Mouse (Mus musculus): ENCODE results near the gene Zfp398.
"Not testable (repeated sequence)": the region's sequence is repeated elsewhere in the genome, so short reads cannot be mapped to it uniquely, and the experiment has no call there.

Gene Zfp398

DNA sequence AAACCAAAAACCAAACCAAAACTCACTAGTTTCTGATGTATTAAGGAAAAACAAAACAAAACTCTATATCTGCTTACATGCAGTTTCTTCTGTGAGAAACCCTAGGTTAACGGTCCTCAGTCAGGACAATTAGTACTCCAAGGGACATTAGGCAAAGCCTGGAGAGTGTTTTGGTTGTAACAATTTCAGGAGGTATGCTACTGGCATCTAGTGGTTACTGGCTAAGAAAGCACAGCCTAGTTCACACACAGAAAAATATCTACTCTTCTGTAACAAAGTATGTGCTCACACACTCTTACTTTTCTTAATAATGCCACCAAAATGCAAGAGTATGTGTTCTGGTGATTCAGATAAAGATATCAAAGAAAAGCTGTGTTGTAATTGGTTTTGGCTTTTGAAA lies 6.5 kb upstream of the Zfp398 start:
- no peak for DNase-seq

DNA sequence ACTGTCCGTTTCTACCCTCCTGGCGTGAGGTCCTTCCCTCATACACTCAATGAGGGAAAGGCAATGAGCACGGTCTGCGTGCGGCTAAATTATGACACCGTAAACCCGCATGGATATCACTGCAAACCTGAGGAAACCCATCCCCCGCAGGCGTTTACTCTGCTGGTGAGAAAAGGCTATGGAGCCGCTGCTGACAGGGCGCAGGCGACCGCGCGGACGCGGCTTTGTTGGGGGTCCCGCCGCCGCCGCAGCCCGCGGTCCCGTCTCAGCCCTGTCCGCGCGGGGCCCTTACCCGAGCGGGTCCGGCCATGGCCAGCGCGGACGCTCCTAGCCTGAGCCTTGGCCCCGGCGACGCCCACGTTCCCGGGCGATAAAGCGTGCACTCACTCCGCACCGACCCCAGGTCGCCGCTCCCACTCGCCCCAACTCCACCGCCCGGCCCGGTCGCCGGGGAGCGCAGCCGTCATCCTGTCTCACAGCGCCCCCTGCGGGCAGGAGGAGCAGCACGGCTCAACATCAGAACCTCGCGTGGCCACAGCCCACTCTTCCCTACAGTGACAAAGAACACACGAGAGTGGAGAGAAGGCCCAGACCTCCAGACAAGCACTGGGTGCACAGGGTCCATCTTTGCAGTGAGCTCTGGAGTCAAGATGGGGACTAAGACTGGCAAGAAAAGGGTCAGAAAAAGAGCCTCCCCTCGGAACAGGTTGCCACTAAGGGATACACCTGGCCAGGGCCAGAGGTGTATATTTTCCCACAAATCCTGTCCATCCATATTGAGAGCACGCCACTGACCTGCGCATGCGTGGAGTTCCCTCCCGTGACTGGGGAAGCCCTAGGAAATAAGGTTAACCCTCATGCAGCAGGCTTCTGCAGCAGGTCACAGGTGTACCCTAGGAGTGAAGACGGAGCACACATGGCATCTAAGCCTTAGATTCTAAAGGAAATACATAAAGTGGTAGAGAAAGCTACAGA lies 5.1 kb upstream of the Zfp398 start, which contains the start of gene Zfp786:
Gene Zfp786, minus strand, starts transcription at position 764 of the 975 bp plus-strand sequence.
- DNase-seq, result peak; percentile 92

DNA sequence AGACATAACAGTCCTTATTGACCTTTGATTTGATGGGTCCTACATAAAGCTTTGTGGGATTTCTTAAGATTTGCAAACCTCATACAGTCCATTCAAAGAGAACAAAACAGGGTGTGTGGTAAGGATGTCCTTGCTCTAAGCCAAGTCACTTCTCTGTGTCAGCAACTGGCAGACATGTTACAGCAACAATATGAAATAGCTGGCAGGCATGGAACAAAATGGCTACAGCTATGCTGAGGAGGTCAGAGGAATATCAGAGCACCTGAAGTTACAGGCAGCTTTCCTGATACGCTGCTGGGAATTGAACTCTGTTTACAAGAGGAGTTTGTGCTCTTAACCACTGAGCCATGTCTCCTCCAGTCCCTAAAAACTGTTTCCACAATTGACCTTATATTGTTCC lies 3.2 kb upstream of the Zfp398 start:
- no peak for DNase-seq

DNA sequence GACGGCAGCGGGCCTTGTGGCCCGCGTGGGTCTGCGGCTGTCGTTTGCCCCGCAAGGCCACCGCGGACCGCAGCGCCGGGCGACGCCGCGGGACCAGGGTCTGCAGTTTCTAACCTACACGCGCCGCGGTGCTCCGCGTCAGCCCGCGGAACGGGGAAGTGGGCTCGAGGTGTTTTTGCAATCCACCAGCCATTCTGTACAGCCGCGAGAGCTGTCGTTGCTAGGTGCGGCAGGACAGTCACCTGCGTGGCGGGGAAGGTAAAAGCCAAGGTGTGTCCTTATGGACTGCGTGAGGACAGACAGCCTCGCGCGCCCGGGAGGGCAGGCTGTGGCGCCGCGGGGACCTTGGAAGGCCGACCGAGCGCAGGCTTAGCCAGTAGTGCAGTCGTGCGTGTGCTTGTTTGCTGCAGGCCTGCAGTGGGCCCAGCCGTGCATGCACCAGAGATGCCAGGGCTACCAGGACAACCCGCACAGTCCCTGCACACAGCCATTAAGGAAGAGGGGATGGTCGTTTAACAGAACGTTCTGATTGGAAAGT lies 592 bp downstream of the Zfp398 start:
- DNase-seq, result peak; percentile 75

DNA sequence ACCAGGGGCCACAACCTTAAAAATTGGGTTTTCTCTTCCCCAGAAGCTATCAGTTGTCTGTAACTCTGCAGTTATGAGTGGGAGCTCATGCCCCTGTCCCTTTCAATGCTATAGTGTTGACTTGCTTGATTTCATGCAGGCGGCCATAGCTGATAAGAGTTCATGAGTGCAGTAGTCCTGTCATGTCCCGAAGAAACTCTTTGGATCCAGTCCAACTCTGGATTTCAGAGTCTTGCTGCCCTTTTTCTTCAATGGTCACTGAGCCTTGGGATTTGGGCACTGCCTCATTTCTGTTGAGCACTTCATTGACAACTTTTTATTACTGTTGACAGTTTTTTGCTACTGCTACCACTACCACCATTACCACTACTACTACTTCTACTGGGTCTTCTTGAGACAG lies 2.2 kb downstream of the Zfp398 start:
- no peak for DNase-seq

DNA sequence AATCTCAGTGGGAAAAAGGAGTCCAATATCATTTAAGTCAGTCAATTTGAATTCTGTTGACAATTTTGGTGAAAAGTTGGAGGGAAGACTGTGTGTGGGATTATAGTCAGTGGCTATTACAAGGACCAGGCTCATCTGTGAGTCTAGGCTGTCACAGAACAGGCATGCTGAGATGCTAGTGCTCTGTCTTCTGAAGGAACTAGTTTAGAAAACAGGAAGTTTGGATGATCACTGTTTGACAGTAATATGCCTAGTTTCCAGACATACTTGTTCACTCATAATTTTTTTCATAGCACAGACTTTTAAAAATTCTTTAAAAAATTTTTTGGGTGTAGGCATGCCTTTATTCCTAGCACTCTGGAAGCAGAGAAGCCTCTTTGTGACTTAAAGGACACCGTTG lies 5.6 kb downstream of the Zfp398 start:
- DNase-seq, result no peak

DNA sequence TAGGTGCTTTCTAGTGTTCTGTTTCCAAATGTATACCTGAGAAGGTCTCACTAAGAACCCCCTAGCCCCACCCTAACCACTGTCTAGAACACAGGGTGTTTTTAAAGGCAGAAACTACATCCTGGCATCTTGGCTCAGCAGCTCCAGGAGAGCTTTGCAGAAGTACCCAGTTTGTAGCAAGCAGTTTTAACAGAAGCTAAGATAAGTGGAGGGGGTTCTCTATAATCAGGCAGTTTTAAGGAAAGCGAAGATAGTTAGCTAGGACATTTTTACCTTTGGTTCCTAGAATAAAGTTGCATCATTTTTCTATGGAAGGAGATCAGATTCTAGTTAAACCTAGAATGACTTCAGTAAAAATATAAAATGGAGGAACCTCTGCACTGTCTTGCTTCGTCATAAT lies 6.4 kb downstream of the Zfp398 start:
- no peak for DNase-seq

DNA sequence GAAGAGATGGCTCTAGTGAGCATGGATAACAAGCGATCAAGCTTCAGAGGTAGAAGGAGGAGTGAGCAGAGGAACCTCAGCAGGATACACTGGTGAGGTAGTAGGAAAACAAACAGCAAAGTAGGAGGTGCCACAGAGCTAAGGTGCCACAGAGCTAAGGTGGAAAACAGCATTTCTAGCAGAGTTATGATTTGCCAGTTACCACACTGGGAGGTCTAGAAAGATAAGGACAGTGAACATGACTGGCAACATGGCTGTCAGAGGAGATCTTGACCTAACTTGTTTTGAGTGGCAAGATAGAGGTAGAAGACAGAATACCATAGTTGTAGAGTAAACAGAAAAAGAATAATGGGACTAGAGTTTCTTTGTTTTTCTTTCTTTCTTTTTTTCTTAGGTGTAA lies 6.9 kb downstream of the Zfp398 start:
- DNase-seq, result no peak

DNA sequence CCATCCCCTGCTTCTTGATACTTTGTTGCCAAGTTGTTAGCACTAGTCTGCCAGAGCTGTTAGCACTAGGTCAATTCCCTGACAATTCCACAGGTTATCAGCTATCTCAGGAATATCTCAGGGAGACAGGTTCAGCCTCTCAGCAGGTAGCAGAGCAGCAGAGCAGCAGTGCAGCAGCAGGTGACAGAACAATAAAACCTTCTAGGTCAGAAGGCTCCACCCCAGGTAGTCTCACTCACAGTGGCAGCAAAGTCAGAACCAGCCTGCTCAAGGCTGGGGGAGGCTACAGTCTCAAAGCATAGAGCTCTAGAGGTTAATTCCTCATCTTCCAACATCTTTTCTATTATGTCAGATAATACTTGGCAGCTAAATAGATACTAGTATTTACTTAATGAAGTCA lies 10.3 kb downstream of the Zfp398 start:
- DNase-seq, result no peak

DNA sequence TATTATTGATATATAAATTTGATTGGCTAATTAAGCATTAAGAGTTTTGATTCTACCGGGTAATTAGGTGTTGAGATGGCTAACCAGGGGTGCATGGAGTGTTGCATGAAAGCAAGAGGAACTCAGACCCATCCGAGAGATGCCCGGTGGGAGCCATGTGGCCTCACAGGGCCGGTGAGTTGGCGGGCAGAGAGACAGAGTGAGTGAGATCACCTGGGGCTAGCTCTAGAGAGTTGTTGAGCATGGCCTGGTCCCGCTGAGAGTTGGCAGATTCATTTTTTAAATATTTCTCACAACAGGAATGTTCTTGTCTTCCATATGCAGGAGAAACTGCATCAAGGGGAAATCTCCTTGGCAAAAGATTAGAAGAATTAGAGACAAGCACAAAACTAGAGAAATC lies 21.8 kb downstream of the Zfp398 start:
- no peak for DNase-seq

DNA sequence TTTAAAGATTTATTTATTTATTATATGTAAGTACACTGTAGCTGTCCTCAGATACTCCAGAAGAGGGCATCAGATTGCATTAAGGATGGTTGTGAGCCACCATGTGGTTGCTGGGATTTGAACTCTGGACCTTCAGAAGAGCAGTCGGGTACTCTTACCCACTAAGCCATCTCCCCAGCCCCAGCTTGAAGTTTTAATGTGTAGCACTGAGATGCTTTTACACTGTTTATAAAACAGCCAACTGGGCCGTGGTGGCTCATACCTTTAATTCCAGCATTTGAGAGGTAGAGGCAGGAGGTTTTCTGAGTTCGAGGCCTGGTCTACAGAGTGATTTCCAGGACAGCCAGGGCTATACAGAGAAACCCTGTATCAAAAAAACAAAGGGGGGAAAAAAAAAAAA lies 22.3 kb downstream of the Zfp398 start:
- not testable (repeated sequence) for DNase-seq

DNA sequence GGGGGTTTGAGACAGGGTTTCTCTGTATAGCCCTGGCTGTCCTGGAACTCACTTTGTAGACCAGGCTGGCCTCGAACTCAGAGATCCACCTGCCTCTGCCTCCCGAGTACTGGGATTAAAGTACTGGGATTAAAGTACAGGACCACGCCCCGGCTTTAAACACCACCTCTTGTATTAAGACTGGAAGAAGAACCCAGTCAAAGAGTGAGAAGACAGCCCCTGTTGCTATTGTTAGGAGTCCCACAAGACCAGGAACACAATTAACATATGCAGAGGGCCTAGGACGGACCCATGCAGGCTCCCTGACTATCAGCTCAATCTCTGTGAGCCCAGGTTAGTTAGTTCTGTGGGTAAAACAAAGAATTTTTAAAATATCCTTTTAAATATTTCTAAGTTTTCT lies 36.8 kb downstream of the Zfp398 start:
- no peak for DNase-seq

DNA sequence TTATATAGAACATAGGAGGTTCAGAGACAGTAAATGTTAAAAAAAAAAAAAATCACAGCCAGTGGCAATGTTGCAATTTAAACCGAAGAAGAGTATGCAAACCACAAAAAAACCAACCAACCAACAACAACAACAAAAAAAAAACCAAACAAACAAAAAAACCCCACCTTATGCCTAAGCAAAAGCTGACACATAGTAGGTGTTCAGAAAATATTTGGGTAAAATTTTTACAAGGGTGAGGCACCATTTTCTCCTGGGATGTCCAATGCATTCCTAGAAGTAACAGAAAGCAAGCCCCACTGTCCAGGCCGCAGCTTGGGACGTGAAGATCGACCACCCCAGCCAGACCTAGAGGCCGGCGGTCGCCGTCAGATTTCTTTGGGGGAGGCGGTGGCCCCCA lies 41.6 kb downstream of the Zfp398 start, which contains the start of gene Zfp282:
Gene Zfp282, plus strand, starts transcription at position 147 of the 400 bp plus-strand sequence.
- DNase-seq, result no peak

DNA sequence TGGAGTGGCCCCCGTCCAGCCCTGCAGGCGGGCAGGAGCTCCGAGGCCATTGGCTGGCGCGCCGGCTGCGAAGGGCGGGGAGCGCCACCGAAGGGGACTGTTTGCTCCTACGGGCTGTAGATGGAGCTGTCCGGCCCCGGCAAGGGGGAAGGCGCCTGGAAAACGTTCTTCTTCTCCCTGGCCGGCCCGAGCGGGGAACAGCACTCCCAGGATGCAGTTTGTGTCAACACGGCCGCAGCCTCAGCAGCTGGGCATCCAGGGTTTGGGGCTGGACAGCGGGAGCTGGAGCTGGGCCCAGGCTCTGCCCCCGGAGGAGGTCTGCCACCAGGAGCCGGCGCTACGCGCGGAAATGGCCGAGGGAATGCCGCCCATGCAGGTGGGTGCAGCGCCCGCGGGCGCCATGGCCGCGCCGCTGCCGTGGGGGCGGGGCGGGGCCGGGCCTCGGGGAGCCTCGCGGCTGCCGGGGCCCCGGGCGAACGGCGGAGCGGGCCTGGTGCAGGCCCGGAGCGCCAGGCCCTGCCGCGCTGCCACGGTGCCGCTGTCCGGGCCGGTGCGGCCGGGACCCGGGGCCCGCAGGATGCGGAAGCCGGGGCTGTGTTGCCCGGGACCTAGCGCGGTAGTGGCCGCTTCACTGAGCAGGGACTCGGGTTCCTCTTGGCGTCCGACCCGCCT lies 42.1 kb downstream of the Zfp398 start:
- peak; percentile 94 for DNase-seq

DNA sequence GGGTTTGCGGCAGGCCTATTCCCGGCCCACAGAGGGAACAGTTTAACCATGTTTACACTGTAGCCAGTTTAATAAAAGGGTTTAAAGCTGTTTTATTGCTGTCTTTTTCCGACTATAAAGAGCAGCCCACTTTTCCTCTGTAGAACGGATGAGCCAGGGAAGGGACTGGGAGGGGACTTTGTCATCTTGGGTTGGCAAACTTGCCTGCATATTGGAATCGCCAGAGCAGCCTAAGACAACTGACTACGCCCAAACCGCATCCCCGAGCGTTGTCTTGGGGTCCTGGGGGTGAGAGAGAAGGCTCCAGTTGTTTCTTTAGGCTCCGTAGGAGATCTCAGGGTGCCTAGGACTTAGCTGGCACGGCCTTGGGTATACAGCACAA lies 42.7 kb downstream of the Zfp398 start:
- no peak for DNase-seq

DNA sequence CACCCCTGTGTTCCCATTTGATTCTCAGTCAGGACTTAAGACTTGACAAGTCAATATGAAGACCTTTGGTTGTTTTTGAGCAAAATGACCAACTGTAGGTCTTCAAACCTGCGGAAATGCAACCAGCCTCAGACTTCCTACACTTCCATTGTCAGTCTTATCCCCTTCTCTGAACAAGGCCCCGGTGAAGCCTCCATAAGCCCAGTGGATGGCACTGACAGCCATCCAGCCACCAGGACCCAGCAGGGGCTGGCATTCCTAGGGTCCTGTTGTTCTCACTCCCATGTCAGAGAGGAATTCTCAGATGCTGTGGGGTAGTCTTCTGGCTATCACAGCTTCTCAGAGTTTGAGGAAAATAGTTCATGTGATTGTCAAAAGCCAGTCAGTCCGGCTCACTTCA lies 43.1 kb downstream of the Zfp398 start:
- DNase-seq, result no peak

DNA sequence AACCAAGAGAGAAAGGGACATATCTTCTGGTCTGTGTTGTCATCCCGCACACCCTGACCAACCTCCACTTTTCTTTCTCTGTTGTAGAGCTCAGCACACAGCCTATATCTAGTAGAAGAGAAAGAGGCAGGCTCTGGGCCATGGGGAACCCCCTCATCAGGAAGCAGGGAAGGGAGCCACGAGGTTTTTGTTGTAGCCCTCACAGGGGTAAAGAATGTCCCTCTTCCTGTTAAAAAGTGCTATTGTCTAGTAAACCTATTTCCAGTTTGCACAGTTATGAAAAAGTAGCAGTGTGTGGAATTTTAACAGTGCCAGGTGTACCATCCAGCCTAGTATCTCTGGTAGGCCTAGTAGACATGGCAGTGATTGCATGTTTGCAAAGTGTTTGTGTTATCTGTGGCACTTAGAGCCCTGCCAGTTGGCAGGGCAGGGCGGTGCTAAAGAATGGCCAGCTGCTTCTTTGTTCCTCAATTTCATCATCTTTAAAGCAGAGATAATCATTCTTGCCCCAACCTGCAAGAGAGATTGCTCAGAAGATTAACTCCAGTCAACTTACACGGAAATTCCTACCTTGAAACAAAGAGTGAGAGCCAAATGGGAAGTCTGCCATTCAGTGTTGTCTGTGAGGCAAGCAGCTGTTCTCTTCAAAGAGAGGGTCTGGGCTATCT lies 43.7 kb downstream of the Zfp398 start:
- DNase-seq, result no peak

DNA sequence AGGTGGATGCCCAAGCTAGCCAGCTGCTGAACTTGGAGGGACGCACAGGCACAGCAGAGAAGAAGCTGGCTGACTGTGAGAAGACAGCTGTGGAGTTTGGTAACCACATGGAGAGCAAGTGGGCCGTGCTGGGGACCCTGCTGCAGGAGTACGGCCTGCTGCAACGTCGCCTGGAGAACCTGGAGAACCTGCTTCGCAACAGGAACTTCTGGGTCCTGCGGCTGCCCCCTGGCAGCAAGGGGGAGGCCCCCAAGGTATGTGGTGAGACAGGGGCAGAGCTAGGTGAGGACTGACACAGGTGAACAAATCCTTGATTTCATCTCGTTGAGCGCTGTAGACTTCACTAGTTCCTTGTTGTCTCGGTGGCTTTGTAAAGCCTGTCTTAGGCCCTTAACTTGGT lies 44.7 kb downstream of the Zfp398 start:
- no peak for DNase-seq

DNA sequence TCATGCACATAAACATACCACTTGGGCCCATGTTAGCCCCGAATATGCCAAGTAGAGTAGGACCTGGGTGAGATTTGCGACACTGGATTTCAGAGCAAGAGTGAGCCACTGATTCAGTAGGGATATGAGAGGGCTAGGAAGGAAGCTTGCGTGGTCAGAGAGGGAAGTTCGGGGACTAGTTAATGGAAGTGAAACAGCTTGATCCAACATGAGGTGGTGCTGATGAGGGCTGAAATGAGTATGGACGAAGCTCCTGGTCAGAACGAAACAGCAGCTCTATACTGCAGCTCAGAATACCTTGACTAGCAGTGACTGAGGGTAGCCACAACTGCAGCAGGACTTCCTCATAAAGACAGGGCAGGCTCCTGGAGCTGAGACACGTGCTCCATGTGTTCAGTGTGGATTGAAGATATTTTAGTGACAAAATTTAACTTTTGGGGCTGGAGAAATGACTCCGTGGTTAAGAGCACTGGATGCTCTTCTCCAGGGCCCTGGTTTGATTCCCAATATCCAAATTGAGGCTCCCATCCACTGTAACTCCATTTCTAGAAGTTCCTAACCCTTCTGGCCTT lies 53.4 kb downstream of the Zfp398 start:
- no peak for DNase-seq

DNA sequence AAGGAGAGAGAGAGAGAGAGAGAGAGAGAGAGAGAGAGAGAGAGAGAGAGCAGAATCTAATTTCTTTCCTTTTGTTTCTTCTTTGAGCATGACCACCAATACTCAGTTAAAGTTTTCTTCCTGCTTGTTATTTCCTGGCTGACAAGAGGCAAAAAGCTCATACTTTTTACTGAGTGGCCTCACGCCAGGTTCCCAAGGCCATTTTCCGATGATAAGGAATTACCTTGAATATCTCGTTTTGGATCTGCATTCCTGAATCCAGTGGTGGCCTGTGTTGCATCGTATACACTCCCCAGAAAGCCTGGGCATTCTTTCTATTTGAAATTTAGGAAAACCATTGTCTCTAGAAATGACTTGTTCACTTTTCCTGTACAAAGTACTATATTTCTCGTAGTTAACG lies 64.0 kb downstream of the Zfp398 start:
- DNase-seq, result no peak

DNA sequence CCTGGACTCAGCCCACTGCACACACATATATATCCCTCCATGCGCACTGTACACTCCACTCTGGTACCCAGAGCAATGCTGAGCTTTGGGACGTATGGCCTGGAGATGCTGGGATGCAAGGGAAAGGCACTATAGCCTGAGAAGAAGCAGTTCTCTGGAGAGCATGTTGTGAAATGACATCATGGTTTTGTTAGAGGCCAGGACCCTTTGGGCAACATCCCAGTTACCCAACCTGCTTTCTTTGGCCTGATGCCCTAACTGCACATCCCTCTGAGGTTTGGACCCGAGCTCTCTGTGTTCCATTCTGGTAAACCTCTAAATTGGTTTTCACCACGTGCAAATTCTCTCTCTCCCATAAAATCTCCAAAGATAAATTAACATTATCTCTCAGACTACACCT lies 68.1 kb downstream of the Zfp398 start:
- no peak for DNase-seq

DNA sequence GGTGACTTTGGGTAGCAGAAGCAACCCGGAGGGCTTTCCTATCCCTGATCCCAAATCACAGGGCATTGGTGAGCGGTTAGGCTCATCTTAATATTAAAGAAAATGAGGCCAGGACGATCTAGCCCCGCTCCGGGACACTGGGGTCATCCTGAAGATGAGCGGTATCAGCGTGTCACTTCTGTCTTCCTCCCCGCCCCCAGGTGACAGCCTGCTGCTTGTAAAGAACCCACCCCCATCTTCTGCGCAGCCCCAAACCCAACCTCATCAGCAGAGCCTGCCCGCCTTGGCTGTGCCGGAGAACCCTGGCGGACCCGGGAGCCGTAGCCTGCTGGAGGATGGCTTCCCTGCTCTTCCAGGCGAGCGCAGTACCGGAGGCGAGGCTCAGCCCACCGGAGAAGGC lies 68.9 kb downstream of the Zfp398 start:
- no peak for DNase-seq

Measured in kidney, adult 18-20 months (tissue).